In the genomic region with DNA sequence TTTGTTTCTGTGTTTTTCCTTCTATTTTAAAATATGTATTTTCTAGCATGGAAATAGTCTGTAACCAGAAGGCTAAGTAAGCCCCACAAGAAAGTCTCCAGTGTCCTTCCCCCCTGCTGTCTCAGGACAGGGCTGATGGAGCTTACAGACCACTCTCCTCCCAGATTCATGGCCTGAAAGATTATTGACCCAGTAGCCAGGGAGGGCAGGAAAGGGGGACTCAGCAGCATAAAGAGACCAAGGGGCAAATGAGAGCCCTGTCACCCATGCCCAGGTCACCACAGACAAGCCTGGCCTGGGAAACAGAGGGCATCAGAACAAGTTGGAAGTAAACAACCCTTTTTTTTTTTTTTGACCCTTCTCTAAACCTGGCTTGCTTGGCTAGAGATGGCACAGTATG, we compare ENCODE assay signal across 12 mouse cellular contexts. TPM values are rescaled to one million over a fixed set of nuclear protein-coding genes. Genes with fewer than 3 reads are reported as not detected.
A peak's percentile ranks its signal among the peaks of the same experiment; 100 is the strongest.
DNase-seq lines count a peak whose midpoint lies in the region; ATAC-seq lines count a peak whose summit lies in the region.
"Had no signal": no experiment of that assay in that cellular context is flagged by ENCODE, and none has a peak within 500 bp of the region (broad histone marks: within the 10 kb centered on the region; RNA-seq: fewer than 3 reads in every experiment).

No protein-coding gene starts in this region.

- H3K4me2 ChIP-seq in kidney, embryonic 16.5 days (replicated peaks; ENCODE audit: low read depth, low read length) = no peak overlapping the region
- no peak overlapping the region for H3K4me2 ChIP-seq in embryonic facial prominence, embryonic 14.5 days (ENCODE audit: low read depth, low read length)
- H3K4me2 ChIP-seq in midbrain, embryonic 13.5 days (replicated peaks) = no peak overlapping the region

- no peak for ATAC-seq in kidney, embryonic 16.5 days (ENCODE audit: low FRiP score, low TSS enrichment)
- ATAC-seq in embryonic facial prominence, embryonic 14.5 days (ENCODE audit: low read depth) = no peak
- no peak for ATAC-seq in midbrain, embryonic 13.5 days

- no peak overlapping the region for H3K4me3 ChIP-seq in kidney, embryonic 16.5 days (ENCODE audit: low read length)
- no peak overlapping the region for H3K4me3 ChIP-seq in embryonic facial prominence, embryonic 14.5 days (ENCODE audit: low read depth, low read length)
- H3K4me3 ChIP-seq in hindbrain, embryonic 10.5 days = no peak overlapping the region
- H3K4me3 ChIP-seq in midbrain, embryonic 13.5 days (replicated peaks) = no peak overlapping the region

- H3K9ac ChIP-seq in kidney, embryonic 16.5 days (replicated peaks; ENCODE audit: low read length) = no peak overlapping the region; the same call in 1 of the 2 replicates
- H3K9ac ChIP-seq in embryonic facial prominence, embryonic 14.5 days (ENCODE audit: low read depth, low read length) = peak overlapping the region; percentile 41; the same call in 1 of the 2 replicates
- H3K9ac ChIP-seq in midbrain, embryonic 13.5 days (replicated peaks) = 0 out of 2 replicates have a peak overlapping the region, but pooled peaks have one; percentile 36
- H3K9ac ChIP-seq: liver, embryonic 14.5 days had no signal

- H3K9me3 ChIP-seq in kidney, embryonic 16.5 days (ENCODE audit: low read length) = no peaks in the 10 kb centered on the region
- no peaks in the 10 kb centered on the region for H3K9me3 ChIP-seq in embryonic facial prominence, embryonic 14.5 days (ENCODE audit: control insufficient read depth, low read length)
- H3K9me3 ChIP-seq in hindbrain, embryonic 10.5 days = no peaks in the 10 kb centered on the region
- H3K9me3 ChIP-seq in midbrain, embryonic 13.5 days = no peaks in the 10 kb centered on the region

- DNase-seq in kidney, adult 18-20 months = no peak
- DNase-seq in embryonic facial prominence, embryonic 14.5 days (ENCODE audit: low spot score) = no peak
- no peak for DNase-seq in hindbrain, embryonic 10.5 days (ENCODE audit: low spot score)
- no peak for DNase-seq in natural killer cell, adult 2 months (ENCODE audit: low spot score in 2 of 2)
- no peak for DNase-seq in left cerebral cortex, adult 8-10 months (ENCODE audit: low spot score in 2 of 2)
- DNase-seq in left cerebral cortex, postnatal 10 days (ENCODE audit: extremely low spot score in 1 of 2, low spot score in 2 of 2) = no peak
- DNase-seq: adrenal gland, postnatal 10 days; cerebellum, postnatal 36 days; thymus, adult 2 months had no signal

- intact Hi-C loops in left cerebral cortex, postnatal 10 days (cut with DNase I) = no loop called here

- H3K4me1 ChIP-seq in kidney, embryonic 16.5 days (ENCODE audit: insufficient read depth, low read length) = peaks cover 44% of the 10 kb centered on the region
- peaks cover 30% of the 10 kb centered on the region for H3K4me1 ChIP-seq in embryonic facial prominence, embryonic 14.5 days (ENCODE audit: control insufficient read depth, insufficient read depth, low read length)
- H3K4me1 ChIP-seq in hindbrain, embryonic 10.5 days (replicated peaks) = peaks cover 49% of the 10 kb centered on the region
- peaks cover 29% of the 10 kb centered on the region for H3K4me1 ChIP-seq in midbrain, embryonic 13.5 days (replicated peaks)

- H3K36me3 ChIP-seq in kidney, embryonic 16.5 days (ENCODE audit: insufficient read depth, low read length) = peaks cover 9% of the 10 kb centered on the region
- H3K36me3 ChIP-seq in embryonic facial prominence, embryonic 14.5 days (ENCODE audit: control insufficient read depth, insufficient read depth, low read length) = peaks cover 33% of the 10 kb centered on the region
- peaks cover 23% of the 10 kb centered on the region for H3K36me3 ChIP-seq in hindbrain, embryonic 10.5 days
- peaks cover 6% of the 10 kb centered on the region; the same call in 1 of the 2 replicates for H3K36me3 ChIP-seq in midbrain, embryonic 13.5 days

- no peaks in the 10 kb centered on the region for H3K27me3 ChIP-seq in kidney, embryonic 16.5 days (ENCODE audit: insufficient read depth, low read length)
- H3K27me3 ChIP-seq in embryonic facial prominence, embryonic 14.5 days (replicated peaks; ENCODE audit: control insufficient read depth, insufficient read depth, low read length) = no peaks in the 10 kb centered on the region
- no peaks in the 10 kb centered on the region for H3K27me3 ChIP-seq in hindbrain, embryonic 10.5 days (ENCODE audit: insufficient read depth, poor library complexity, severe bottlenecking)
- no peaks in the 10 kb centered on the region for H3K27me3 ChIP-seq in midbrain, embryonic 13.5 days

- peak overlapping the region; percentile 87 for H3K27ac ChIP-seq in kidney, embryonic 16.5 days (ENCODE audit: low read length)
- peak overlapping the region; percentile 88 for H3K27ac ChIP-seq in embryonic facial prominence, embryonic 14.5 days (replicated peaks; ENCODE audit: low read depth, low read length)
- peak overlapping the region; percentile 86 for H3K27ac ChIP-seq in hindbrain, embryonic 10.5 days
- peak overlapping the region; percentile 74 for H3K27ac ChIP-seq in midbrain, embryonic 13.5 days
- H3K27ac ChIP-seq: liver, embryonic 14.5 days had no signal

RNA-seq across cellular contexts. Expression of a gene that starts 18.9 kb away (rescaled TPM):
- polyA plus RNA-seq in kidney, embryonic 16.5 days (2015; fragmentation: Nextera tagmentation; extraction: Ambion mirVana) = 9.0 and 9.4 TPM in 2 replicates
- 18.1 and 21.4 TPM in 2 replicates for polyA plus RNA-seq in embryonic facial prominence, embryonic 14.5 days (2014; fragmentation: Nextera tagmentation; extraction: Ambion mirVana)
- 7.2 TPM in 2 replicates for polyA plus RNA-seq in hindbrain, embryonic 10.5 days (2016; fragmentation: Nextera tagmentation; extraction: Ambion mirVana)
- polyA plus RNA-seq in midbrain, embryonic 13.5 days (2015; fragmentation: Nextera tagmentation; extraction: Ambion mirVana) = 4.9 and 5.3 TPM in 2 replicates
- 10 to 100 TPM; 18.6 to 34.2 (median 26.6) TPM for total RNA-seq in left cerebral cortex, adult 8-10 months (2022)
- total RNA-seq in left cerebral cortex, postnatal 10 days (2021) = 1 to 10 TPM; 7.5 to 8.3 TPM

RNA-seq across cellular contexts. Expression of a gene that starts 45.0 kb away (rescaled TPM):
- 95.7 and 96.1 TPM in 2 replicates for polyA plus RNA-seq in kidney, embryonic 16.5 days (2015; fragmentation: Nextera tagmentation; extraction: Ambion mirVana)
- 89.3 and 95.0 TPM in 2 replicates for polyA plus RNA-seq in embryonic facial prominence, embryonic 14.5 days (2014; fragmentation: Nextera tagmentation; extraction: Ambion mirVana)
- polyA plus RNA-seq in hindbrain, embryonic 10.5 days (2016; fragmentation: Nextera tagmentation; extraction: Ambion mirVana) = 86.7 and 90.7 TPM in 2 replicates
- 108 and 116 TPM in 2 replicates for polyA plus RNA-seq in midbrain, embryonic 13.5 days (2015; fragmentation: Nextera tagmentation; extraction: Ambion mirVana)
- total RNA-seq in left cerebral cortex, adult 8-10 months (2022) = 100 to 1,000 TPM; 308 to 354 (median 335) TPM
- total RNA-seq in left cerebral cortex, postnatal 10 days (2021) = 100 to 1,000 TPM; 246 to 267 TPM
